Comparison of ENCODE assay signal across 35 mouse cellular contexts in genomic region chr2:162970896-162971295, GRCm38 (mm10). TPM values are rescaled to one million over a fixed set of nuclear protein-coding genes. Genes with fewer than 3 reads are reported as not detected.
"Had no signal": no experiment of that assay in that cellular context is flagged by ENCODE, and none has a peak within 500 bp of the region (broad histone marks: within the 10 kb centered on the region; RNA-seq: fewer than 3 reads in every experiment).

No protein-coding gene starts in this region.

- H3K36me3 ChIP-seq: heart, embryonic 13.5 days; heart, embryonic 15.5 days; hindbrain, embryonic 10.5 days; hindbrain, embryonic 12.5 days; hindbrain, embryonic 13.5 days; hindbrain, embryonic 15.5 days; intestine, embryonic 15.5 days; kidney, embryonic 15.5 days had no signal

- H3K27ac ChIP-seq: heart, embryonic 13.5 days; heart, embryonic 15.5 days; hindbrain, embryonic 10.5 days; hindbrain, embryonic 12.5 days; hindbrain, embryonic 13.5 days; hindbrain, embryonic 14.5 days; hindbrain, embryonic 15.5 days; hindbrain, postnatal 0 days; intestine, embryonic 15.5 days; kidney, embryonic 15.5 days; kidney, postnatal 0 days; layer of hippocampus, adult 2 months; left cerebral cortex, adult 2 months had no signal

- DNase-seq: heart, postnatal 10 days; heart, postnatal 14 days; heart, postnatal 36 days; kidney, adult 11 months; kidney, adult 18-20 months; kidney, adult 2 months; kidney, adult 8-10 months; kidney, adult 9 months; kidney, postnatal 10 days; kidney, postnatal 14 days; kidney, postnatal 25 days; kidney, postnatal 36 days; kidney, postnatal 4 days; layer of hippocampus, adult 9-11 months; layer of hippocampus, postnatal 36 days had no signal

- H3K4me3 ChIP-seq: heart, embryonic 13.5 days; heart, embryonic 15.5 days; hindbrain, embryonic 10.5 days; hindbrain, embryonic 12.5 days; hindbrain, embryonic 13.5 days; hindbrain, embryonic 15.5 days; intestine, embryonic 15.5 days; kidney, embryonic 15.5 days; layer of hippocampus, adult 2 months; left cerebral cortex, adult 2 months had no signal

- H3K27me3 ChIP-seq: hindbrain, embryonic 12.5 days; hindbrain, embryonic 13.5 days; hindbrain, embryonic 15.5 days; intestine, embryonic 15.5 days; kidney, embryonic 15.5 days had no signal

- H3K9me3 ChIP-seq: heart, embryonic 13.5 days; heart, embryonic 15.5 days; hindbrain, embryonic 10.5 days; hindbrain, embryonic 12.5 days; hindbrain, embryonic 13.5 days; hindbrain, embryonic 15.5 days; intestine, embryonic 15.5 days; kidney, embryonic 15.5 days had no signal

RNA-seq across cellular contexts. Expression of gene Sgk2, which starts 16.2 kb away (rescaled TPM):
- total RNA-seq: heart, postnatal 25 days; heart, postnatal 36 days; hematopoietic stem cell, adult 5-6 weeks had no signal
- polyA plus RNA-seq: heart, embryonic 13.5 days; heart, embryonic 14.5 days; heart, embryonic 15.5 days; heart, postnatal 0 days; hindbrain, embryonic 10.5 days; hindbrain, embryonic 11.5 days; hindbrain, embryonic 12.5 days; inflammation-experienced regulatory T-cells, adult 6 months had no signal

RNA-seq across cellular contexts. Expression of gene L3mbtl1, which starts 27.6 kb away (rescaled TPM):
- total RNA-seq: heart, postnatal 10 days; heart, postnatal 25 days; heart, postnatal 36 days; hematopoietic stem cell, adult 5-6 weeks had no signal
- polyA plus RNA-seq: heart, embryonic 15.5 days; heart, postnatal 0 days; kidney, embryonic 14.5 days had no signal
